Mouse (Mus musculus) spleen, postnatal 10 days (tissue): ENCODE data around the gene Upk1a.

ENCODE experiments used
- DNase-seq, 2 experiments: peaks; one replicate each; pipeline ENCODE4 v3.0.0; 2021 to 2022; ENCODE audit warnings: low spot score in 2 of 2

Upk1a gene

GRCm38 (mm10) chr7:30572969-30573368, 39.7 kb downstream of the Upk1a start:
- DNase-seq = peak in 1 of 2 experiments; percentile 82

GRCm38 (mm10) chr7:30572389-30572788, 40.3 kb downstream of the Upk1a start:
- no peak for DNase-seq

- DNase-seq = no peak
Observed at GRCm38 (mm10) chr7:30567555-30567954, 45.1 kb downstream of the Upk1a start.

GRCm38 (mm10) chr7:30566033-30566432, 46.6 kb downstream of the Upk1a start:
- no peak for DNase-seq

- no peak for DNase-seq
Observed at GRCm38 (mm10) chr7:30564970-30565571, 47.6 kb downstream of the Upk1a start, which contains the start of gene Igflr1. Igflr1 (plus strand) TSS chr7:30565427.

GRCm38 (mm10) chr7:30563906-30564280, 48.8 kb downstream of the Upk1a start:
- DNase-seq = peak in 1 of 2 experiments; percentile 43

- peak; percentile 87 to 96 for DNase-seq
Observed at GRCm38 (mm10) chr7:30563117-30563905, 49.3 kb downstream of the Upk1a start, which contains the start of the genes U2af1l4, Gm49396 and Psenen. U2af1l4 (plus strand) TSS chr7:30563301. Gm49396 (plus strand) TSS chr7:30563344. Psenen (minus strand) TSS chr7:30563627.

GRCm38 (mm10) chr7:30562526-30563116, 50.0 kb downstream of the Upk1a start:
- no peak for DNase-seq

- no peak for DNase-seq
Observed at GRCm38 (mm10) chr7:30560296-30560695, 52.4 kb downstream of the Upk1a start.

- peak; percentile 76 to 93 for DNase-seq
Observed at GRCm38 (mm10) chr7:30559443-30559954, 53.1 kb downstream of the Upk1a start, which contains the start of gene Lin37. Lin37 (minus strand) TSS chr7:30559838.

- no peak for DNase-seq
Observed at GRCm38 (mm10) chr7:30558656-30559442, 53.8 kb downstream of the Upk1a start.

GRCm38 (mm10) chr7:30557901-30558514, 54.6 kb downstream of the Upk1a start:
- no peak for DNase-seq

- DNase-seq = peak in 1 of 2 experiments; percentile 72
Observed at GRCm38 (mm10) chr7:30556894-30557536, 55.6 kb downstream of the Upk1a start.

- no peak for DNase-seq
Observed at GRCm38 (mm10) chr7:30553810-30554584, 58.6 kb downstream of the Upk1a start.
